Mouse (Mus musculus) cerebellum, adult 2 months (tissue): ENCODE measurements around the gene Pycard.

ENCODE experiments used
- CTCF ChIP-seq: fragments of 200-500 bp; IDR thresholded peaks from 2 replicates; pipeline ENCODE4 v1.5.1; 2011; ENCODE audit warnings: low read depth, mild to moderate bottlenecking, control low read depth, low read length, moderate library complexity, borderline replicate concordance; ENCODE audit not compliant: insufficient read depth
- POLR2A ChIP-seq: fragments of 200-500 bp; IDR thresholded peaks from 2 replicates; pipeline ENCODE4 v1.6.1; 2011; ENCODE audit warnings: low read length, control low read depth, borderline replicate concordance; ENCODE audit not compliant: insufficient read depth

DNA sequence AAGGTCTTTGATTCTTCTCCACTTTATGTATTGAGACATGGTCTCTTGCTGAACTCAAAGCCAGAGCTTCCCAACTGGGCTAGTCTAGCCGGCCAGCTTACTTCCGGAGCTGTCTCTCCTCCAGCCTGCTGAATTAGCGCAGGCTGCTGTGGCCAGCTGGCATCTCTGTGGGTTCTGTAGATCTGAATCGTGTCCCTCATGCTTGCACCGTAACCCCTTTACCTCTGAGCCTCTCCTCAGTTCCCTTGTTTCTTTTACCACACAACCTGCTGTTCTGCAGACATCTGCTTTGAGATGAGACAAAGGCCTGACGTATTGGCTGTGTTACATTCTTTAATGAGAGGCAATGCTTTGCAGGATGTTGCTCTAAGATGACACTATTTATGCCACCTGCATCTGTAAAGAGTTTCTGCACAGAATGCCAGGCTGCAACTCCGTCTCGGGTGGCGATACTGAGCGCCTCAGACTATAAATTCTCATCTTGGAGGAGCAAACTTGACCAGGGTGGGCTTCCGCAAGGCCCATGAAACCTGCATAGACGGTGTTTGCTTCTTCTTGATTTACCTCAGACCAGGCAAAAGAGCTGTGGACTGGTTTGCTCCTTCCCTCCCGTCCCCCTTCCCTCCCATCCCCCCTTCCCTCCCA lies 18.6 kb upstream of the Pycard start:
- no peak for TF ChIP-seq POLR2A
- no peak for TF ChIP-seq CTCF
